Mouse (Mus musculus) embryonic facial prominence, embryonic 12.5 days (tissue): Measurements from ENCODE around the gene Olfr1122. TPM values are rescaled to one million over a fixed set of nuclear protein-coding genes. Genes with fewer than 3 reads are reported as not detected.

ENCODE experiments used
- polyA plus RNA-seq: library from polyadenylated mRNA; unstranded; fragments of >200 nt; fragmentation: Nextera tagmentation; extraction: Ambion mirVana; gene quantifications from 2 replicates; pipeline ENCODE4 v1.2.1, GENCODE M21; 2016

The Olfr1122 gene
- polyA plus RNA-seq, 1 experiment from 2014 or later, result not detected

Other genes with a start within 250 kb of the Olfr1122 start
- not detected in 2 replicates for gene Olfr1110, start 245.5 kb upstream of the Olfr1122 start, polyA plus RNA-seq
- gene Olfr1111, start 233.2 kb upstream of the Olfr1122 start, polyA plus RNA-seq, result not detected in 2 replicates
- gene Olfr1112, start 198.1 kb upstream of the Olfr1122 start, polyA plus RNA-seq, result not detected in 2 replicates
- gene Olfr1113, start 176.9 kb upstream of the Olfr1122 start, polyA plus RNA-seq, result not detected in 2 replicates
- gene Olfr1115, start 137.8 kb upstream of the Olfr1122 start, polyA plus RNA-seq, result not detected in 2 replicates
- gene Olfr1116, start 118.3 kb upstream of the Olfr1122 start, polyA plus RNA-seq, result not detected in 2 replicates
- gene Olfr1118, start 78.3 kb upstream of the Olfr1122 start, polyA plus RNA-seq, result not detected in 2 replicates
- gene Olfr1120, start 31.0 kb upstream of the Olfr1122 start, polyA plus RNA-seq, result not detected in 2 replicates
- not detected in 2 replicates for gene Olfr1121, start 16.0 kb upstream of the Olfr1122 start, polyA plus RNA-seq
- not detected in 2 replicates for gene Olfr1123, start 30.8 kb downstream of the Olfr1122 start, polyA plus RNA-seq
- 0.09 and 0.11 TPM in 2 replicates for gene Olfr1124, start 44.4 kb downstream of the Olfr1122 start, polyA plus RNA-seq
- not detected in 2 replicates for gene Olfr1126, start 68.1 kb downstream of the Olfr1122 start, polyA plus RNA-seq
- gene Pramel7, start 111.2 kb downstream of the Olfr1122 start, polyA plus RNA-seq, result not detected in 2 replicates
- not detected in 2 replicates for gene Pramel6, start 120.7 kb downstream of the Olfr1122 start, polyA plus RNA-seq
- not detected in 2 replicates for gene Olfr153, start 145.9 kb downstream of the Olfr1122 start, polyA plus RNA-seq
- not detected in 2 replicates for gene Olfr1128, start 159.7 kb downstream of the Olfr1122 start, polyA plus RNA-seq
- gene Olfr1129, start 188.1 kb downstream of the Olfr1122 start, polyA plus RNA-seq, result not detected in 2 replicates
- not detected in 2 replicates for gene Olfr1130, start 220.4 kb downstream of the Olfr1122 start, polyA plus RNA-seq
- gene Olfr1131, start 241.3 kb downstream of the Olfr1122 start, polyA plus RNA-seq, result not detected in 2 replicates